Mouse (Mus musculus) lung, adult 2 months (tissue): ENCODE measurements around the gene Gm17087.

Experiments used
- CTCF ChIP-seq: fragments of 200-500 bp; IDR thresholded peaks from 2 replicates; pipeline ENCODE4 v1.5.1; 2011; ENCODE audit warnings: mild to moderate bottlenecking, low read length, control low read depth; ENCODE audit not compliant: insufficient read depth
- POLR2A ChIP-seq: fragments of 200-500 bp; IDR thresholded peaks from 2 replicates; pipeline ENCODE4 v1.6.1; 2011; ENCODE audit warnings: low read depth, mild to moderate bottlenecking, control low read depth, low read length, borderline replicate concordance; ENCODE audit errors: extremely low read depth

DNA sequence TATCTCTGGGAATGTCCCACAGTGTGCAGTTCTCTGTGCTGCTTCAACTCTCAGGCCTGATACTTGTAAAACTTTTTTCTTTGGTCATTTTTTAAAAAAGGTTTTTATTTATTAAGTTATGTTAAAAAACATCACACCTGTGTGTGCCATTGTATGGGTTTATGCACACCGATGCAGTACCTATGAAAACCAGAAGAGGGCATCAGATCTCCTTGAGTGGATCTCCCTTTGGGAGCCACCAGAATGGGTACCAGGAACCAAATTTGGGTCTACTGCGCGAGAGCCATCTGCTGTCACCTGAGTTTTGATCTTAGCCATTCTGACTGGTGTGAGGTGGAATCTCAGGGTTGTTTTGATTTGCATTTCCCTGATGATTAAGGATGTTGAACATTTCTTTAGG lies 28.6 kb downstream of the Gm17087 start:
- no peak for TF ChIP-seq POLR2A
- TF ChIP-seq CTCF, result no peak
